Mouse (Mus musculus): ENCODE results near the gene Cfap36.

Gene Cfap36

GRCm38 (mm10) chr11:29246883-29247650 is at the start of gene Cfap36:
TSS of gene Cfap36 (minus strand) at chr11:29247409.
- DNase-seq (ENCODE audit: low spot score) = peak; percentile 99

- DNase-seq (ENCODE audit: low spot score) = no peak
These were observed 40.1 kb upstream of the Cfap36 start for GRCm38 (mm10) chr11:29287305-29287704.

- DNase-seq (ENCODE audit: low spot score) = no peak
These were observed 38.8 kb upstream of the Cfap36 start for GRCm38 (mm10) chr11:29286040-29286439.

- no peak for DNase-seq (ENCODE audit: low spot score)
These were observed 27.5 kb upstream of the Cfap36 start for GRCm38 (mm10) chr11:29274758-29275157.

GRCm38 (mm10) chr11:29267824-29268223 is 20.6 kb upstream of the Cfap36 start:
- peak; percentile 79 for DNase-seq (ENCODE audit: low spot score)

GRCm38 (mm10) chr11:29254643-29255042 is 7.4 kb upstream of the Cfap36 start:
- no peak for DNase-seq (ENCODE audit: low spot score)

- DNase-seq (ENCODE audit: low spot score) = no peak
These were observed 1.2 kb upstream of the Cfap36 start for GRCm38 (mm10) chr11:29248386-29248785.

GRCm38 (mm10) chr11:29247725-29248124 is 516 bp upstream of the Cfap36 start:
- no peak for DNase-seq (ENCODE audit: low spot score)

- no peak for DNase-seq (ENCODE audit: low spot score)
These were observed 1.2 kb downstream of the Cfap36 start for GRCm38 (mm10) chr11:29245988-29246387.

- no peak for DNase-seq (ENCODE audit: low spot score)
These were observed 5.2 kb downstream of the Cfap36 start for GRCm38 (mm10) chr11:29241961-29242360.

- DNase-seq (ENCODE audit: low spot score) = no peak
These were observed 7.9 kb downstream of the Cfap36 start for GRCm38 (mm10) chr11:29239353-29239752.

- peak; percentile 46 for DNase-seq (ENCODE audit: low spot score)
These were observed 8.7 kb downstream of the Cfap36 start for GRCm38 (mm10) chr11:29238551-29238950.

- DNase-seq (ENCODE audit: low spot score) = no peak
These were observed 9.2 kb downstream of the Cfap36 start for GRCm38 (mm10) chr11:29238047-29238446.

GRCm38 (mm10) chr11:29237364-29237763 is 9.8 kb downstream of the Cfap36 start:
- DNase-seq (ENCODE audit: low spot score) = no peak

- no peak for DNase-seq (ENCODE audit: low spot score)
These were observed 13.6 kb downstream of the Cfap36 start for GRCm38 (mm10) chr11:29233569-29233968.

- no peak for DNase-seq (ENCODE audit: low spot score)
These were observed 18.3 kb downstream of the Cfap36 start for GRCm38 (mm10) chr11:29228957-29229356.

- no peak for DNase-seq (ENCODE audit: low spot score)
These were observed 22.5 kb downstream of the Cfap36 start for GRCm38 (mm10) chr11:29224754-29225153.

GRCm38 (mm10) chr11:29222310-29222709 is 24.9 kb downstream of the Cfap36 start:
- DNase-seq (ENCODE audit: low spot score) = no peak

- DNase-seq (ENCODE audit: low spot score) = no peak
These were observed 28.2 kb downstream of the Cfap36 start for GRCm38 (mm10) chr11:29219055-29219454.

GRCm38 (mm10) chr11:29216196-29216595 is 31.0 kb downstream of the Cfap36 start:
- DNase-seq (ENCODE audit: low spot score) = no peak

GRCm38 (mm10) chr11:29209774-29210173 is 37.4 kb downstream of the Cfap36 start:
- DNase-seq (ENCODE audit: low spot score) = no peak

- DNase-seq (ENCODE audit: low spot score) = no peak
These were observed 43.6 kb downstream of the Cfap36 start for GRCm38 (mm10) chr11:29203653-29204052.

- no peak for DNase-seq (ENCODE audit: low spot score)
These were observed 58.2 kb downstream of the Cfap36 start for GRCm38 (mm10) chr11:29188981-29189380.

GRCm38 (mm10) chr11:29181751-29182150 is 65.5 kb downstream of the Cfap36 start:
- no peak for DNase-seq (ENCODE audit: low spot score)
